Mouse (Mus musculus) adrenal gland, postnatal 10 days (tissue): ENCODE data around the gene Hrh2. TPM values are rescaled to one million over a fixed set of nuclear protein-coding genes. Genes with fewer than 3 reads are reported as not detected.

Experiments
- DNase-seq: peaks from one replicate; pipeline ENCODE4 v3.0.0; 2021; ENCODE audit warnings: mixed read lengths
- total RNA-seq, 2 experiments: library from RNA; stranded (reverse); gene quantifications; 2 replicates each; pipeline ENCODE4 v1.2.3; 2021

Gene Hrh2
- total RNA-seq, 2 experiments from 2014 or later = 0.21 to 0.48 TPM

- no peak for DNase-seq
These were observed 29.8 kb downstream of the Hrh2 start for GRCm38 (mm10) chr13:54221631-54222179.

DNA sequence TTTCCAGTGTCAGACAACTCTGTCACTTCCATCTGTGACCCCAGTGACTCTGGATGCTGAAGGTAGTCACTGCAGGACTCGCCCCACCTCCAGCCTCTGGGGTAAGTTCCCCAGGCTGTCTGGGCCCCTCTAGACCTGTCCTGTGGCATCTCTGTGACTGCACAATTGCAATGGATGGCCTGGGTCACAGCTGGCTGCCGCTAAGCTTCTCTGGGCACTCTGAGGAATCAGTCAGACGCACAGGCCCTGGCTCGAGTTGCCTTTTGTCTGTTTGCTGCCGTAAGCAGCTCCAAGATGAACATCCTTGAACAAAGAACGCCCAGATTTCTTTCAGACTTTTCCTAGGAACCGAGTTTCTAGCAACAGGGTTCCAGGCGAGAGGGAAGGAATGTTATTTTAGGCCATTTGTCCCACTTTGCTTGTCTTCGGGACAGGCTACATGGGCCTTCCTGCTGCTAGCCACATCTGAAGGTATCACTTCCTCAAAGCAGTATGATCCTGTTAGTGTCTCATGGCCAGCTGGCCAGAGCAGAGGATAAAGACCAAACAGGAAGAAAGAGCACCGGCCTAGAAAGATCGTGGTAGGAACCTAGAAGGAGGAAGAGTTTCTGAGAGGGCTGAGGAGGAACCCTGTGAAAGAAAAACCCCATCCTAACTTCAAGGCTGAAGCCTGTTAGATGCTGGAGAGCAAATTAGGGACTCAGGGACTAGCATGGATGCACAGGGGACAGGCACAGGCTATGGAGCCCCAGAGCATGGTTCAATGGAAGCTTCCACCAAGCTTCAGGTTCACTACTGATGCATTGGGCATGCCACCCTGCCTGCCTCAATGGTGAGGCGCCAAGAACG is 31.2 kb downstream of the Hrh2 start:
- no peak for DNase-seq

DNA sequence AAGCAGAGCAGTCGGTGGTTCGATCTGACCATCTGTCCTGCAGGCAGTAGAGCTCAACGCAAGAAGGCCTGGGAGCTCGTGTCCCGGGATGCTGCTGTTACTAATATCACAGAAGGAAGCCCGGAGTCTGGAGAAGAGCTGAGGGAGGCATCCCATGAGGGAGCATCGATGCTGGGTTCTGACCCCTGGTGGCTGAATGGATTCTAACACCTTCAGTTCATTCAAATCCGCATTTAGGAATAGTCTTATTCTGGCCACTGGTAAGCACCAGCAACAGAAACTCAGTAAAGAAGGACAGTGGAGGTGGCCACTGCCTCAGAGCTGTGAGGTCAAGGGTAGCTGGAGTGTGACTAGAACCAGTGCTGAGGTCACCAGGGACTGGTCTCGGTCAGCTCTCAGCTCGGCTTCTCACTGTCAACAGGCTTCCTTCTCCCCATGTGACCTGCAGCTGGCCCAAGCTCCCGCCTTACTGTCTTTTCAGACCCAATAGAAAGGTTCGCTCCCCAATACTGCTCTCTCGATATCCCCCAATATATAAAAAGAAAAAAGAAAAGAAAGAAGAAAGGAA is 36.1 kb downstream of the Hrh2 start:
- peak; percentile 72 for DNase-seq

DNA sequence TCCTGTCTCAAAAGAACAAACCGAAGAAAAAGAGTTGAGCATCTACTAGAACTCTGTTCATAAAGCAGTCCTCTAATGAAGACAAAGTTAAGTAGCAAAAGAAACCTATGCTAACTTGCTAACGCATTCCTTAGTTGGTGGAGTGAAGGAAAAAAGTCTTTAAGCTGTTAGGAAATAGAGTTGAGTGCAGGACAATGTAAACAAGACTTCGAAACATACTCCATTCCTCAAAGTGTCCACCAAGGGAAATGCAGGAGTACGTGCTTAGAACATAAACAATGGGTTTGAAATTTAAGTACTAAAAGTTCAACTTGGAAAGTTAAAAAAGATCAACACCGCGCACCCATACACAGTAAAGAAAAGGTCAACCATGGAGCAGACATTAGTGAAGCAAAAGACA is 38.2 kb downstream of the Hrh2 start:
- DNase-seq = no peak

- peak; percentile 18 for DNase-seq
These were observed 39.9 kb downstream of the Hrh2 start for GRCm38 (mm10) chr13:54231868-54232267.

DNA sequence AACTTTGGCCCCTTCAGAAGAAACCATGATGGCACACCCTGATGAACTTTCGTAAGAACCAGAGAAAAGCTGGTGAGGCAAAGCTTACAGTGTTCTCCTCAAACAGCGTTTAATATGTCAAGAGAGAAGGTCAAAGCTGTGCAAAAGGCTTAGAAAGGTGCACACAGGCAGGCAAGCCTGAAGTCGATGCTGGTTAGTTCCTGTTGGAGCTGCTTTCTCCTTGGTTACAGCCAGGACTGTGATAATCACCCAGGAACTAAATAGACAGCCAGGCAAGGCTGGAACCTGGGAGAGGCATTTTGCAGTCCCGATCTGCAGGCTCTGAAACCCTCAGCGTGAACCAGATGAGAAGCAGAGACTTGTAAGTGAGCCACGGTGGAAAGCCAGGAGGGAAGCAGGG is 45.6 kb downstream of the Hrh2 start:
- no peak for DNase-seq

- DNase-seq = peak; percentile 52
These were observed 46.8 kb downstream of the Hrh2 start for GRCm38 (mm10) chr13:54238585-54239323.

DNA sequence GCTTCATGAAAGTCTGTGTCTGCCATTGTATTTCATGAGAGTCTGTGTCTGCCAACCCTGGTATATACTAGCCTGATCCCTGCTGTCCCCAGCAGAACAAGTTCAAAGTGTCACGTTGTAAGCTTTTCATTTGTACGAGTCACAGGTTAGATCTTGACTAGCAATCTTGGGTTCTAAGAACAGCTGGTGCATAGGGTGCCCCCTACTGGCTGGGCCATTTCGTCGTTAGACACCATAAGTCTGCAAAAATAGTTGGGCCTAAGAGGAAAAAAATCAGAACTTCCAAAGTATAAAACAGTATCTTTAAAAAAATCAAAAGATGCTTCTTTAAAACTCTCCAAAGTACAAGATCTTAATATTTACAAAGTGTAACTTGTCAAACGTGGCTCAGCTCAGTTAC is 50.5 kb downstream of the Hrh2 start:
- peak; percentile 51 for DNase-seq

GRCm38 (mm10) chr13:54245204-54245603 is 53.3 kb downstream of the Hrh2 start:
- DNase-seq = no peak

GRCm38 (mm10) chr13:54247545-54247944 is 55.6 kb downstream of the Hrh2 start:
- DNase-seq = peak; percentile 85

DNA sequence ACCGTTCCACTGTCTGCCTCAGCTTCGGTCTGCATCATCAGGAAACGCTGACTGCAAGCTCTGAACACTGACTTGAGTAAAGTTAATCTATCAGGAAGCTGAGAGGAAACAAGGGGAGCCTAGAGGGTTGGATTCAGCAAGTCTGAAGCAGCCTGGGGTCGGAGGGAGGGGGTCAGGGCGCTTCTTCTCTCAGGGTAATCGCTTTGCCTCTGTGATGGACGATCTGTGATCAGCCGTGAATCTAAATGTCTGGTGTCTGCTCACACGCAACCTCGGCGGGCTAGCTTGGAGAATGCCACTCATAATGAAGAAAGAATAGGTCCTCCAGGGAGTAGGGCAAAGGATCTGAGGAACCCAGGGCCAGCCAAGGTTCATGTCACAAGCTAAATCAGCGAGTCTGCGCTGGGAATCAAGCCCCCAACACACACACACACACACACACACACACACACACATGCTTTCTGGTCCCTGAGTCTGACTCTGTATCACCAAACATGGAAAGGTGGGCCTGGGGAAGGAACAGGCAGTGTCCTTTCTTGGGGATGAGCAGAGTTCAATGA is 56.6 kb downstream of the Hrh2 start:
- DNase-seq = no peak

DNA sequence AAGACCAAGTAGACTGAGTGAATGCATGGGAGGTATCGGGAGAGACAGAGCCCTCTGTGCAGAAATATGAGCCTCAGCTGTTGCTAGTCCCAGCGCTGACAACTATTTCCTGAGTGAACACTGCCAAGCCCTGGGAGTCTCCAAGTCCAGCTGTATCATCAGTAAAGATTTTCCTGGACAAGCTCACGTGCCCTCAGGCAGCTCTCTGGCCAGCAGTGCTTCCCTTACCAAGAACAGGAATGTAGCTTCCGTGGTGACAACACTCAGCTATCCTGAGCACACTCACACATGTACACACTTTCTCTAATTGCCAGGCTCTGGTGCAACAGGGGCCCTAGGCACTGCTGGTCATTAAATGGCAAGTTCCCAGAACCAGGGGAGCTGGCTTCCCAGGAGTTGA is 57.1 kb downstream of the Hrh2 start:
- peak; percentile 21 for DNase-seq

- no peak for DNase-seq
These were observed 58.4 kb downstream of the Hrh2 start for GRCm38 (mm10) chr13:54250346-54250745.

GRCm38 (mm10) chr13:54251541-54252225 is 59.8 kb downstream of the Hrh2 start:
- no peak for DNase-seq

DNA sequence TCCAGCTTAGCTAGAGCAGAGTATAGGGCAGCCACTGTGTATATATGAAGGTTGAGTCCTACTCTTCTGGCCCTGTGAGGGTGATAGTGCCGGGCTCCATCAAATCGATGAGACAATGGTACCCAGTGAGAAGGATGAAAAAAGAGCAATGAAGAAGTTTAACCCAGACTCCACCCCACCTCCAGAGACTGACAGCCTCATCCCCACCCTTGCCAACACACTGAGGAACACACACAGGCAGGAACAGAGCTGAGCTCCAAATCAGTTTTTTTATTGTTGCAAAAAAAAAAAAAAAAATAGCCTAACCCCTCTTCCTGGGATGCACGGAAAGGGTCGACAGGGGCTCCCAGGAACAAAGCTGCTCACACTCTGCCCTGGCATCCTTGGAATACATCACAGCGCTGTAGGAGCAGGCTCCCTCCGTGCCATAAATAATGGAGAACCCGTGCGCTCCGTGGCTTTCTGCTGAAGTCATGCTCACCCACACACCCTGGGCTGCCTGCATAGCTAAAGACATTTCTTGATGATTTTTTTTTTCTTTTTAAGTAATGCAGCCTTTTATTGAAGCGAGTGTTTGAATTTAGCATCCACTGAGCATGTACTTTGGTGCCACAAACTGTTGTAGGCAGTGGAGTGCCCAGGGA is 65.8 kb downstream of the Hrh2 start:
- DNase-seq = no peak

GRCm38 (mm10) chr13:54258231-54258743 is 66.4 kb downstream of the Hrh2 start:
- DNase-seq = no peak

DNA sequence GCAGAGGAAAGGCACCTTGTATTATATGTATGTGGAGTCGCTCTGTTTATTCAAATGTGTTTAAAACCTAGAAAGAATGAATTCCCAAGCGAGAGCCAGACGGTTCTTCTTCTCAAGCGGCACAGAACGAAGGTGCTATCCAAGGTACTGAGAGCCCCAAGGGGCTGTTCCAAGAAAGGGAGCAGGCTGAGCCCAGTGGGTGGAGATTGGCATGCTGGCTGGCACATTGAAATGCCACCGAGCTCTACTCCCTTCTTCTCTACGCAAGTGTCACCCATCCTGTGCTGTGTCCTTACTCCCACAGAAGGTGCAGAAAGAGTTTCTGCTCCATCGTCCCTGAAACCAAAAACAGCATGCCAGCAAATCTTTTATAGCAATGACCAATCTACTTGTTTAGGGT is 68.4 kb downstream of the Hrh2 start:
- peak; percentile 64 for DNase-seq

DNA sequence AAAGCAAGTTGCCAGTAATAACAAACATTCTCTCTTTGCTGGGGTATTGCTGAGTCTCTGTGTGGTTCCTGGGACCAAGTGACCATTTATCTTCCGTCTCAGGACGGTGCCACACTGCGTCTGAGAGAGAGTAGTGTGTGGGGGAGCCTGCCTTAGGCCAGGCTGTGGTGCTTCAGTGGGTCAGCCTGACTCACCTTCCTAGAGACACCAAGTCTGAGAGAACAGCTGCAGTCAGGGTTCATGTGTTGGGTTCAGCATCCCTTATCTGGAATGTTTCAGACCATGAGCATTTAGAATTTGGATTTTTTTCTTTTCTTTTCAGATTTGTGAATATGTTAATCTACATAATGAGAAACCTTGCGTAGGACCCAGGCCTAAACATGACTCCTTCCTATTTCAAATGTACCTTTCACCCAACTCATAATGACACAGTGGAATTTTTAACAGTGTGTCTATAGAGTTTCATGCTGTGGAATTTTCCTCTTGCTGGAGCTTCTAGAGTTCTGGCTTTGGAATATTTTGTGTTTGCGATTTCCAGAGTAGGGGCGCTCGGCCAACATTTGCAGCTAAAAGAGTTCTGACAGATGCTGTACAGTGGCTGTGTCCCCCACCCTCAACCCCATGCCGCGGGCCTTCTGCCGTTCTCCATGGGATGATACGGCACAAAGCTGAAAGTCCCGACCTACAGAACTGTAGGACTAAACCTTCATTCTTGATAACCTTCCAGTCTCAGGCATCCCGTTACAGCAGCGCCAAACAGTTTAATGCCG is 71.0 kb downstream of the Hrh2 start:
- DNase-seq = no peak

DNA sequence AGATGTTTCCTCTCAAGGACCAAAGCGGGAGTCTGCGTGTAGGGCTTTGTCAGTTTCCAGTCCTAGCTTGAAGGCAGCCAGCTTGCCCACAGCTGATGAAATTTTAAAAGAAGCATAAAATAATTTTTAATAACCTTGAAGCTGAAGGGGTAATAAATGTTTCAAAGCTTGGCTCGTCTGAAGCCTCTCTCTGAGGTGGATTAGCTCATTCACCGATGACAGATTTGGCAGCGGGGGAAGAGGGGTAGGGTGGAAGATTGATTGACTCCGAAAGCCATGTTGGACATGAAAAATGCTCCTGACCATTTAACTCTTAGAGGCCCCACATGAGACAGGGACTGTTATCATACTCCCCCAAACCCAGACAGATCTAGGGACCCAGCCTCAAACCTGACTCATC is 71.7 kb downstream of the Hrh2 start:
- DNase-seq = peak; percentile 32

DNA sequence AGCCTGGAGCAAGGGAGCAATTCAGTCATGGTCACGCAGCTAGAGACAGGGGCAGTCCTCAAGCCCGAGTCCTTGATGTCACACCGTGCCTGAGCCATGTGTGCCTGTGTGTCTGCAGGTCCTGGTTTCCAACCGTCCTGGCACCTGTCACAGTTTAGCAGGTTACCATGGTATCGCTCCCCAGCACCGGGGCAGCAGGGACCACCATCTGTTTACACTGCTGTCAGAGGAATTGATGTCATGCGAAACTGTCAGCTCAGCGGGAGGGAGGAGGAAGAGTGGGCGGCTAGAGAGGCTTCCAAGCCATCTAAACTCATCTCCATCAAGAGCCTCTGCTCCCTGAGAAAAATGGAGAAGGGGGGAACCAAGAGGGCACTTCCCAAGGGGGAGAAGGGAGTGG is 74.5 kb downstream of the Hrh2 start:
- DNase-seq = no peak
